Mouse (Mus musculus): ENCODE results near the gene Krt32. TPM values are rescaled to one million over a fixed set of nuclear protein-coding genes. Genes with fewer than 3 reads are reported as not detected.

Gene Krt32
- total RNA-seq, 2 experiments from 2014 or later = not detected

- DNase-seq = no peak
These were observed 37.6 kb downstream of the Krt32 start, which contains the start of gene Krt31 for GRCm38 (mm10) chr11:100050451-100050850. Gene Krt31 (minus strand): TSS chr11:100050551.

DNA sequence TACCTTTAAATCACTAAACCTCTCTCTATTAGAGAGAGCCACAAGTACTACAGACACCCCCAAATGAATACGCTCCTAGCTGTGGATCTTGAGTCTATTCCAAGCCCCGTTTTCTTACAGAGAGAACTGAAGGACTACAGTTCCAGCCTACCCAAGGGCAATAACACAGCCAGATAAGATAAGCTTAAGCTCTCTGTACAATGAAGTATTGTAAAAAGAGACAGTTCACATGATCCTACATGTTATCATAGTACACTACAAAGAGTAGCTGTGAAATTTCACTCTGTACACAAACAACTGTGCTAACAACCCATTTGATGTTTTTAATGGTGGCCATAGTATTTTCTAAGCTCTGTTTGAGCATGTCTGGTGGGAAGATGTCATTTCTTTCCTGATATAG lies 40.8 kb downstream of the Krt32 start:
- DNase-seq = no peak

GRCm38 (mm10) chr11:100046303-100046866 lies 41.6 kb downstream of the Krt32 start:
- no peak for DNase-seq

DNA sequence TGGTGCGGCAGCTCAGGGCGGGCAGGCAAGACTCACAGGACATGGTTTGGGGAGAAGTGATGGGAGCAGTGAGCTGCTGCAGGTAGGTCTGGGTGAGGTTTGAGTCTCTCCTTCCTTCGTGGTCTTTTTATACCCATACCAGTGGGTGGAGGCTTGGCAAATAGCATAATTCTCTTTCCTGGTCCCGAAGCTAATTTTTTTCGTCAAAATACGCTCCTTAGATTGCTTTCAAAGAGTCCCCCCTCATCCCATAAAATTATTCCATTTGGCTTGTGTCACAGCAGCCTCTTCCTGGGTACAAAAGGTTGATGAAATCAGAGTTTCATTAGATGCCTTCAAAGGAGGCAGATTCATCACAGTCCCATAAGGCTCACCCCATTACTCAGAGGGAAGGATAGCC lies 46.6 kb downstream of the Krt32 start, which contains the start of gene Krt34:
Krt34 (minus strand) TSS at position 101 of the 400 bp plus-strand sequence.
- DNase-seq = no peak

Other genes starting within 250 kb of the Krt32 start
- gene Krtap4-16, start 236.6 kb downstream of the Krt32 start, total RNA-seq (2021) = not detected
- not detected for gene Gm11568, start 230.3 kb downstream of the Krt32 start, total RNA-seq (2021)
- not detected for gene Gm11559, start 223.8 kb downstream of the Krt32 start, total RNA-seq (2021)
- not detected for gene Krtap9-1, start 214.8 kb downstream of the Krt32 start, total RNA-seq (2021)
- gene Gm11567, start 209.0 kb downstream of the Krt32 start, total RNA-seq (2021) = not detected
- gene Krtap31-1, start 180.3 kb downstream of the Krt32 start, total RNA-seq (2021) = not detected
- gene Gm11565, start 173.5 kb downstream of the Krt32 start, total RNA-seq (2021) = not detected
- not detected for gene Krtap31-2, start 151.9 kb downstream of the Krt32 start, total RNA-seq (2021)
- gene Krtap9-5, start 139.8 kb downstream of the Krt32 start, total RNA-seq (2021) = not detected
- not detected for gene Krtap29-1, start 109.2 kb downstream of the Krt32 start, total RNA-seq (2021)
- gene Krtap16-1, start 101.6 kb downstream of the Krt32 start, total RNA-seq (2021) = not detected
- not detected for gene Krtap17-1, start 94.2 kb downstream of the Krt32 start, total RNA-seq (2021)
- not detected for gene Krt33a, start 72.0 kb downstream of the Krt32 start, total RNA-seq (2021)
- not detected for gene Krt33b, start 58.4 kb downstream of the Krt32 start, total RNA-seq (2021)
- not detected for gene Krt34, start 46.7 kb downstream of the Krt32 start, total RNA-seq (2021)
- gene Krt31, start 37.7 kb downstream of the Krt32 start, total RNA-seq (2021) = not detected
- gene Krt35, start 8.0 kb upstream of the Krt32 start, total RNA-seq (2021) = not detected
- not detected for gene Krt36, start 17.4 kb upstream of the Krt32 start, total RNA-seq (2021)
- not detected for gene Krt13, start 33.3 kb upstream of the Krt32 start, total RNA-seq (2021)
- under 1 TPM in 1 of 2 experiments, not detected in 1; 0.17 TPM for gene Krt15, start 47.7 kb upstream of the Krt32 start, total RNA-seq (2021)
- gene Krt19, start 60.4 kb upstream of the Krt32 start, total RNA-seq (2021) = 10 to 100 TPM; 16.1 to 21.1 TPM
- not detected for gene Krt9, start 105.0 kb upstream of the Krt32 start, total RNA-seq (2021)
- gene Krt14, start 119.3 kb upstream of the Krt32 start, total RNA-seq (2021) = 1 to 10 TPM; 1.6 to 2.9 TPM
- gene Krt16, start 160.7 kb upstream of the Krt32 start, total RNA-seq (2021) = not detected
- under 1 TPM in 1 of 2 experiments, not detected in 1; 0.29 TPM for gene Krt17, start 172.8 kb upstream of the Krt32 start, total RNA-seq (2021)
- not detected for gene Krt42, start 181.6 kb upstream of the Krt32 start, total RNA-seq (2021)
- 1,000 to 10,000 TPM; 1,236 to 1,276 TPM for gene Eif1, start 231.7 kb upstream of the Krt32 start, total RNA-seq (2021)
- not detected for gene Gast, start 246.2 kb upstream of the Krt32 start, total RNA-seq (2021)

Measured in heart, postnatal 4 days (tissue).